Mouse (Mus musculus) adrenal gland, postnatal 14 days (tissue): ENCODE measurements around the gene Muc13. TPM values are rescaled to one million over a fixed set of nuclear protein-coding genes. Genes with fewer than 3 reads are reported as not detected.

Experiments
- total RNA-seq: library from RNA; stranded (reverse); gene quantifications from 2 replicates; pipeline ENCODE4 v1.2.3, GENCODE M21; 2021

The Muc13 gene
- total RNA-seq, 1 experiment from 2014 or later: 0.22 TPM

Other genes starting within 250 kb of the Muc13 start
- 87.2 and 88.6 TPM in 2 replicates for gene Heg1, start 109.7 kb upstream of the Muc13 start, total RNA-seq
- gene Itgb5, start 35.6 kb downstream of the Muc13 start, total RNA-seq: 103 and 118 TPM in 2 replicates
- gene Umps, start 173.0 kb downstream of the Muc13 start, total RNA-seq: 38.2 and 40.3 TPM in 2 replicates